18 mouse cellular contexts compared by ENCODE assay signal in genomic region chr13:108819846-108820408, GRCm38 (mm10).
DNase-seq lines count a peak whose midpoint lies in the region; ATAC-seq and TF ChIP-seq lines count a peak whose summit lies in the region.
"Had no signal": no experiment of that assay in that cellular context is flagged by ENCODE, and none has a peak within 500 bp of the region (broad histone marks: within the 10 kb centered on the region; RNA-seq: fewer than 3 reads in every experiment).

No protein-coding gene starts in this region.

- H3K27me3 ChIP-seq in forebrain, embryonic 12.5 days, result no peaks in the 10 kb centered on the region
- H3K27me3 ChIP-seq: hindbrain, embryonic 13.5 days; liver, embryonic 12.5 days; midbrain, embryonic 15.5 days had no signal

- H3K27ac ChIP-seq in embryonic fibroblast, embryonic 13.5 days (ENCODE audit: insufficient read depth, low read length), result peak overlapping the region; percentile 60; the same call in 1 of the 2 replicates
- no peak overlapping the region for H3K27ac ChIP-seq in forebrain, embryonic 12.5 days
- H3K27ac ChIP-seq: hindbrain, embryonic 13.5 days; liver, embryonic 12.5 days; midbrain, embryonic 15.5 days had no signal

- no peak for TF ChIP-seq POLR2A in embryonic fibroblast, embryonic 13.5 days (IDR thresholded peaks at IDR 0.05; ENCODE audit: low read depth, low read length)

- DNase-seq in urinary bladder, postnatal 36 days (ENCODE audit: low spot score in 2 of 2), result peak; percentile 10 to 16
- no peak for DNase-seq in urinary bladder, adult 2 months (ENCODE audit: low spot score)
- DNase-seq in testis, postnatal 14 days (ENCODE audit: low spot score), result no peak
- no peak for DNase-seq in left cerebral cortex, postnatal 4 days
- DNase-seq: adrenal gland, postnatal 25 days; cerebellum, adult 9-11 months; forebrain, postnatal 0 days; gastrocnemius, postnatal 10 days; kidney, adult 18-20 months; kidney, postnatal 10 days; lung, embryonic 14.5 days; thymus, postnatal 25 days had no signal

- no peak overlapping the region for H3K4me3 ChIP-seq in embryonic fibroblast, embryonic 13.5 days (ENCODE audit: insufficient read depth, low read length)
- no peak overlapping the region for H3K4me3 ChIP-seq in forebrain, embryonic 12.5 days (replicated peaks)
- H3K4me3 ChIP-seq: hindbrain, embryonic 13.5 days; liver, embryonic 12.5 days; midbrain, embryonic 15.5 days had no signal

- H3K4me1 ChIP-seq in embryonic fibroblast, embryonic 13.5 days (ENCODE audit: control insufficient read depth, insufficient read depth, low read length), result peaks cover 6% of the 10 kb centered on the region; the same call in 1 of the 2 replicates
- no peaks in the 10 kb centered on the region for H3K4me1 ChIP-seq in forebrain, embryonic 12.5 days
- H3K4me1 ChIP-seq: hindbrain, embryonic 13.5 days; liver, embryonic 12.5 days; midbrain, embryonic 15.5 days had no signal

- no peak for TF ChIP-seq CTCF in embryonic fibroblast, embryonic 13.5 days (IDR thresholded peaks at IDR 0.05; ENCODE audit: borderline replicate concordance, insufficient read depth, low read length)

- intact Hi-C loops in left cerebral cortex, postnatal 4 days (cut with DNase I), result no loop called here

- 75% methylated on average over 6 of the region's 6 CpGs for WGBS in forebrain, embryonic 12.5 days

- H3K9me3 ChIP-seq in forebrain, embryonic 12.5 days, result no peaks in the 10 kb centered on the region
- H3K9me3 ChIP-seq: hindbrain, embryonic 13.5 days; liver, embryonic 12.5 days; midbrain, embryonic 15.5 days had no signal

- no peak overlapping the region for H3K4me2 ChIP-seq in forebrain, embryonic 12.5 days
- H3K4me2 ChIP-seq: hindbrain, embryonic 13.5 days; liver, embryonic 12.5 days; lung, embryonic 14.5 days; midbrain, embryonic 15.5 days had no signal

- no peak overlapping the region for H3K9ac ChIP-seq in forebrain, embryonic 12.5 days
- H3K9ac ChIP-seq: forebrain, postnatal 0 days; hindbrain, embryonic 13.5 days; liver, embryonic 12.5 days; lung, embryonic 14.5 days; midbrain, embryonic 15.5 days had no signal

- no peaks in the 10 kb centered on the region for H3K36me3 ChIP-seq in forebrain, embryonic 12.5 days (replicated peaks)
- H3K36me3 ChIP-seq: hindbrain, embryonic 13.5 days; liver, embryonic 12.5 days; midbrain, embryonic 15.5 days had no signal

- peak; percentile 42 for ATAC-seq in megakaryocyte progenitor cell, adult 5-6 weeks (replicated peaks; ENCODE audit: poor library complexity)
- ATAC-seq in forebrain, embryonic 12.5 days (ENCODE audit: low FRiP score), result no peak
- ATAC-seq: forebrain, postnatal 0 days; liver, embryonic 12.5 days; midbrain, embryonic 15.5 days had no signal

Comparison
In these comparisons a context has a peak if more than half of its experiments do, and no peak if none do; other contexts are left out.
1. DNase-seq: peak in urinary bladder, postnatal 36 days (2 of 2); none in urinary bladder, adult 2 months (single experiment), testis, postnatal 14 days (single experiment) and left cerebral cortex, postnatal 4 days (single experiment).